Mouse (Mus musculus) myocyte (in vitro differentiated cells): ENCODE measurements around the gene Itpr1.

Source experiments
- POLR2A ChIP-seq: IDR thresholded peaks from one replicate; pipeline ENCODE4 v1.6.1; 2011; ENCODE audit warnings: low read depth, mild to moderate bottlenecking, control low read depth, moderate library complexity; ENCODE audit not compliant: insufficient read length
- TCF12 ChIP-seq: IDR thresholded peaks from one replicate; pipeline ENCODE4 v1.6.1; 2011; ENCODE audit warnings: mild to moderate bottlenecking, control low read depth; ENCODE audit not compliant: poor library complexity, insufficient read depth, severe bottlenecking

DNA sequence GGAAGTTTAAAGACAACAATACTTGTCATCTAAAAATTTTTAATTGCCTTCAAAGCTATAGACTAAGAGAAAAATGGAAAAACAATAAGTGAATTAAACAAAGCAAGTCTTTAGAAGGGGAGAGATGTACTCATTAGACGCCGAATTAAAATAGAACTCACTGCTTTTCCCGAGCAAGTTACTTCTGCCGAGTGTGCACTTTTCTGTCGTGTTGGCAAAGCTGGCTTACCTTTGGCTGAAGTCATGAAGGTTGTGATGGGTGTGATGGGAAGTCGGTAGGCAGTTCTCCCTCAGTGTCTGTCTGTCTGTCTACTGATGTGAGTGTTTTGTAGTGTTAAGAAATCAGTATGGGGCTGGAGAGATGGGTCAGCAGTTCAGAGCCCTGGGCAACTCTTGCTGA, 282.1 kb downstream of the Itpr1 start:
- TF ChIP-seq POLR2A = no peak
- no peak for TF ChIP-seq TCF12
